Mouse (Mus musculus) hindbrain, embryonic 12.5 days (tissue): ENCODE data around the gene Bicra. TPM values are rescaled to one million over a fixed set of nuclear protein-coding genes. Genes with fewer than 3 reads are reported as not detected.

ENCODE experiments used
- ATAC-seq: fragments of 200-750 bp; cut with Nextera tagmentation; 2 replicates; pipeline ENCODE4 v1.8.0; 2017; ENCODE audit warnings: moderate TSS enrichment; ENCODE audit not compliant: low FRiP score
- H3K27ac ChIP-seq: fragments of 300-500 bp; sonication (generic); 2 replicates; pipeline ENCODE4 v1.5.1; 2016; ENCODE audit warnings: mild to moderate bottlenecking
- H3K27me3 ChIP-seq: fragments of 300-500 bp; sonication (generic); 2 replicates; pipeline ENCODE4 v1.6.1; 2016; ENCODE audit warnings: mild to moderate bottlenecking
- H3K36me3 ChIP-seq: fragments of 300-500 bp; sonication (generic); 2 replicates; pipeline ENCODE4 v1.6.1; 2016; ENCODE audit warnings: mild to moderate bottlenecking
- H3K4me1 ChIP-seq: fragments of 300-500 bp; sonication (generic); 2 replicates; pipeline ENCODE4 v1.6.1; 2016
- H3K4me2 ChIP-seq: fragments of 300-500 bp; sonication (generic); replicated peaks from 2 replicates; pipeline ENCODE4 v1.6.1; 2016; ENCODE audit warnings: mild to moderate bottlenecking
- H3K4me3 ChIP-seq: fragments of 300-500 bp; sonication (generic); 2 replicates; pipeline ENCODE4 v1.5.1; 2016; ENCODE audit warnings: mild to moderate bottlenecking
- H3K9ac ChIP-seq: fragments of 300-500 bp; sonication (generic); 2 replicates; pipeline ENCODE4 v1.6.1; 2016; ENCODE audit warnings: mild to moderate bottlenecking, moderate library complexity
- H3K9me3 ChIP-seq: fragments of 300-500 bp; sonication (generic); replicated peaks from 2 replicates; pipeline ENCODE4 v1.6.1; 2016; ENCODE audit warnings: mild to moderate bottlenecking
- WGBS: fragments of 180-500 bp; shearing (Covaris S2); methylation state at CpG from one replicate; pipeline ENCODE4 v1.1.7; 2016; 5-methylcytosine and 5-hydroxymethylcytosine counted together
- polyA plus RNA-seq: library from polyadenylated mRNA; unstranded; fragments of >200 nt; fragmentation: Nextera tagmentation; extraction: Ambion mirVana; gene quantifications from 2 replicates; pipeline ENCODE4 v1.2.1, GENCODE M21; 2016

Gene Bicra
- polyA plus RNA-seq, 1 experiment from 2014 or later = 10.3 TPM

- WGBS = 92% methylated on average over 8 of the region's 8 CpGs
- peaks cover 67% of the 10 kb centered on the region for H3K36me3 ChIP-seq
Observed at GRCm38 (mm10) chr7:15980246-15980645, 67.5 kb downstream of the Bicra start.

GRCm38 (mm10) chr7:15975904-15976303 is 71.8 kb downstream of the Bicra start:
- Histone ChIP-seq H3K4me3 (no peak overlapping the region), H3K9me3 (no peaks in the 10 kb centered on the region), H3K27me3 (no peaks in the 10 kb centered on the region), H3K4me1 (no peaks in the 10 kb centered on the region), H3K9ac (no peak overlapping the region), H3K36me3 (peaks cover 83% of the 10 kb centered on the region), H3K27ac (no peak overlapping the region), H3K4me2 (no peak overlapping the region)
- 0 out of 2 replicates have a peak, but pooled peaks have one; percentile 20 for ATAC-seq
- WGBS = 80% methylated on average over 4 of the region's 4 CpGs

More at GRCm38 (mm10) chr7:15980246-15980645, 67.5 kb downstream of the Bicra start:
- no peak overlapping the region for H3K4me3 ChIP-seq
- H3K27me3 ChIP-seq = no peaks in the 10 kb centered on the region
- ATAC-seq = no peak
- no peaks in the 10 kb centered on the region for H3K4me1 ChIP-seq
- H3K9me3 ChIP-seq = no peaks in the 10 kb centered on the region
- H3K27ac ChIP-seq = no peak overlapping the region
- H3K9ac ChIP-seq = no peak overlapping the region
- no peak overlapping the region for H3K4me2 ChIP-seq

- Histone ChIP-seq H3K27me3 (no peaks in the 10 kb centered on the region), H3K27ac (no peak overlapping the region), H3K4me2 (no peak overlapping the region), H3K4me3 (no peak overlapping the region), H3K36me3 (peaks cover 84% of the 10 kb centered on the region), H3K9me3 (no peaks in the 10 kb centered on the region), H3K9ac (no peak overlapping the region), H3K4me1 (no peaks in the 10 kb centered on the region)
- 95% methylated on average over 9 of the region's 10 CpGs for WGBS
- peak; percentile 10; the same call in 1 of the 2 replicates for ATAC-seq
Observed at GRCm38 (mm10) chr7:15975451-15975850, 72.3 kb downstream of the Bicra start.

DNA sequence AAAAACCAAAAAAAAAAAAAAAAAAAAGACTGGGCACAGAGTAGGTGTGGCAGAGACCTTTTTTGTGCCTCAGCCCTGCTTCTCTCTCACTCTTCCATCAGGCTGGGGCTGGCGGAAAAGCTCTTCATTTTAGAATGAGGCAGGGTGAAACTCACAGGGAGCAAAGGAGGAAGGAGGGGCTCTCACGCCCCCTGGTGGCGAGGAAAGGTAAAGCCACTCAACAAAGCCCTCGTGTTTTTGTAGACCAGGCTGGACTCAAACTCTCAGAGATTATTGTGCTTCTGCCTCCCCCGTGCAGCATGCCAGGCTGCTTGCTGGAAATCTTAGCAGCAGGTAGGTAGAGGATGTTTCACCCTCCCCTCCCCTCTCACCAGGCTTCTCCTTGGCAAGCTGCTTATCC is 73.0 kb downstream of the Bicra start:
- Histone ChIP-seq H3K4me2 (no peak overlapping the region), H3K27ac (no peak overlapping the region), H3K9ac (no peak overlapping the region), H3K36me3 (peaks cover 87% of the 10 kb centered on the region), H3K9me3 (no peaks in the 10 kb centered on the region), H3K27me3 (no peaks in the 10 kb centered on the region), H3K4me1 (no peaks in the 10 kb centered on the region), H3K4me3 (no peak overlapping the region)
- ATAC-seq = no peak
- 63% methylated on average over 5 of the region's 5 CpGs for WGBS

DNA sequence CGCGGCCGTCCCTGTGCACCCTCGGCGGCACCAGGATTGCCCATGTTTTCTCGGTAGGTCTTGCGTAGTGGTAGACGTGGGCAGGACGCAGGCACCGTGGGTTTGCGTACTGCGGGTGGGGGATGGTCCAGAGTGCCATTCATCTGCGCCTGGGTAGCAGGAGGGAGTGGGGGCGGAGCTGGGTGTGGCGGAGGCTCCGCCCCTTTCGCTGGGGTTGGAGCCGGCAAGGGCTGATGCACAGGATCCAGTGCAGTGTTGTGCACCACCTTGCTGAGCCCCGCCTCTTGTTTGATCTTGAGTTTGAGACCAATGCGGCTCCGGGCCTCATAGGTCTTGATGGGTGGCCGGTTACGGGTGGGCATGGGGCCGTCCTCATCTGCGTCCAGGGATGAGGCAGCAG is 75.5 kb downstream of the Bicra start:
- 63% methylated on average over 25 of the region's 25 CpGs for WGBS
- peaks cover 66% of the 10 kb centered on the region for H3K36me3 ChIP-seq

GRCm38 (mm10) chr7:15969674-15970073 is 78.0 kb downstream of the Bicra start:
- Histone ChIP-seq H3K4me3 (no peak overlapping the region), H3K27ac (no peak overlapping the region), H3K27me3 (no peaks in the 10 kb centered on the region), H3K9ac (no peak overlapping the region), H3K4me1 (0 out of 2 replicates have a peak, but pooled peaks cover 3% of the 10 kb centered on the region), H3K9me3 (no peaks in the 10 kb centered on the region), H3K4me2 (no peak overlapping the region), H3K36me3 (peaks cover 44% of the 10 kb centered on the region)
- WGBS = 89% methylated on average over 3 of the region's 3 CpGs
- no peak for ATAC-seq

More for the DNA sequence above, 75.5 kb downstream of the Bicra start:
- Histone ChIP-seq H3K9me3 (no peaks in the 10 kb centered on the region), H3K9ac (no peak overlapping the region), H3K27me3 (no peaks in the 10 kb centered on the region), H3K27ac (no peak overlapping the region), H3K4me3 (no peak overlapping the region), H3K4me2 (no peak overlapping the region), H3K4me1 (0 out of 2 replicates have a peak, but pooled peaks cover 3% of the 10 kb centered on the region)
- ATAC-seq = peak; percentile 6; the same call in 1 of the 2 replicates

DNA sequence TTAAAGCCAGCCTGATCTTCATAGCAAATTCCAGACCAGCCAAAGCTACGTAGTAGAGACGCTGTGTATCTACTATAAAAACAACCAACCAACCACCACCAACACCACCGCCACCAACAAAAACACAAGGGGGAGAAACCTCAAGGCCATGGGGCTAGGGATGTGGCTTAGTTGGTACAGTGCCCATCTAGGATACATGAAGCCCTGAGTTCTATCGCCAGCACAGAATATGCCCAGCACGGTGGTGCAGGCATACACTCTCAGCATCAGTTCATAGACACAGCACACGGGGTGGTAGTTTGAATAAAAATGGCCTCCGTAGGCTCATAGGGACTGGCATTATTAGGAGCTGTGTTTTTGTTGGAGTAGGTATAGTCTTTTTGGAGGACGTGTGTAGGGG is 79.4 kb downstream of the Bicra start:
- Histone ChIP-seq H3K9me3 (no peaks in the 10 kb centered on the region), H3K9ac (no peak overlapping the region), H3K4me3 (no peak overlapping the region), H3K27me3 (no peaks in the 10 kb centered on the region), H3K4me2 (no peak overlapping the region), H3K4me1 (0 out of 2 replicates have a peak, but pooled peaks cover 3% of the 10 kb centered on the region), H3K27ac (no peak overlapping the region), H3K36me3 (peaks cover 32% of the 10 kb centered on the region)
- ATAC-seq = no peak
- 88% methylated on average over 8 of the region's 8 CpGs for WGBS

DNA sequence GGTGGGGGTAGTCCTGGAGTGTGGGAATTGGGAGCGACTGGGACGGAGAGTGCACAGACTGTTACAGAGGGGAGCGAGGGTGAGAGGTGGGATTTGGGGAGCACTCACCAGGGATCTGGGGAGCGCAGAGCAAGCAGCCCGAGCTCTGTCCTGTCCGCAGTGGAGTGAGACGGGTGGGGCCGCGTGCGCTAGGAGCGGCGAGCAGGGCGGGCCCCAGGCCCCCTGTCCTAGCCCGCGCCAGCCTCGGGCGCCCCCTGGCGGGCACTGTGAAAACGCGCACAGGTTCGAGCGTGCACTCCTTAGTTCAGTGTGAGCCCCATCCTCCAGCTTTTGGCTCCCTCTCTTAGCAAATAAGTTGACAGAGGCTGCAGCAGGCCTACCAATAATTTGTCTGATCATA is 80.4 kb downstream of the Bicra start, which contains the start of gene Ehd2:
Gene Ehd2 (minus strand): TSS at position 256 of the 400 bp plus-strand sequence.
- Histone ChIP-seq H3K27ac (no peak within 1 kb of the TSS), H3K4me2 (peak within 1 kb of the TSS; percentile 52), H3K9me3 (no peaks in the 10 kb centered on the region), H3K36me3 (peaks cover 26% of the 10 kb centered on the region), H3K27me3 (no peaks in the 10 kb centered on the region), H3K4me1 (peaks cover 11% of the 10 kb centered on the region), H3K9ac (peak within 1 kb of the TSS; percentile 15; the same call in 1 of the 2 replicates), H3K4me3 (peak within 1 kb of the TSS; percentile 32)
- peak; percentile 74 for ATAC-seq
- 2% methylated on average over 22 of the region's 22 CpGs for WGBS

- H3K9ac ChIP-seq = no peak overlapping the region
- no peaks in the 10 kb centered on the region for H3K9me3 ChIP-seq
- no peak for ATAC-seq
- no peak overlapping the region for H3K4me2 ChIP-seq
- WGBS = 81% methylated on average over 3 of the region's 3 CpGs
- no peak overlapping the region for H3K4me3 ChIP-seq
- peaks cover 14% of the 10 kb centered on the region for H3K4me1 ChIP-seq
- no peaks in the 10 kb centered on the region for H3K27me3 ChIP-seq
- peaks cover 18% of the 10 kb centered on the region for H3K36me3 ChIP-seq
- H3K27ac ChIP-seq = no peak overlapping the region
Observed at GRCm38 (mm10) chr7:15966489-15966888, 81.2 kb downstream of the Bicra start.

DNA sequence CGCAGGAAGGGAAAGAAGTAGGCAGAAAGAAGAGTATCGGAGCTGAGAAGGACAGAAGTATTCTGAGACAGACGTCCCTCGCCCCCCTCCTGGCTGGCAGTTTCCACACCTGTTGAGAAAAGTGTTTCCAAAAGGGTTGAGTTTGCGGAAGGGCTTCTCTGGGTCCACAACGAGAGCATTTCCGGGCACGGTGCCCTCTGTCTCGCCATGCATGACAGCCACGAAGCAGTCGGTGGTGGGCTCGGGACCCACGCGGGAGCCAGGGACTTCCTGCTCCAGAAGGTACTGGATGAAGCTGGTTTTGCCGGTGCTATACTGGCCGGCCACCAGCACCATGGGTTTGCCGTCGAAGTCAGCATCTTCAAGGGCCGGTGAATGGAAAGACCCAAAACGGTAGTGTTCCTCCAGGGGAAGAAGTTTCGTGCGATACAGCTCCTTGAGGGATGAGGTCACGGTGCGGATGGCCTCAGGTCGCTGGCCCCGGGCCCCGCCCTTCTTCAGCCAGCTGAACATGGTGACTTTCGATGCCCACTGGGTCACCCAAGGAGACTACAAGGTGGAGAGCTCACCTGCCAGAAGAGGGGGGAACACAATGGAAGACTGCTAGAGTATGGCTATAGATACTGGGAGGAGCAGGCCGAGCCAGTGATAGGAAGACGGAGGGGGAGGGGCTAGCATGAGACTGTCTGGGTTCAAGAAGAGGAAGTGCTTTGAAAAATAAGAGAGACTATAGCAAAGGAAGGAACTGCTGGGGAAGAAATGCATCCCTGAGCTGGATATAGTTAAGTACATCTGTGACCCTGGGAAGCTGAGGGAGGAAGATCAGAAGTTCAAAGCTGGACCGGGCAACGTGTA is 83.7 kb downstream of the Bicra start:
- no peak overlapping the region for H3K27ac ChIP-seq
- H3K9ac ChIP-seq = no peak overlapping the region
- ATAC-seq = no peak
- no peak overlapping the region for H3K4me3 ChIP-seq
- H3K27me3 ChIP-seq = no peaks in the 10 kb centered on the region
- WGBS = 88% methylated on average over 32 of the region's 32 CpGs
- H3K36me3 ChIP-seq = no peaks in the 10 kb centered on the region
- peaks cover 19% of the 10 kb centered on the region for H3K4me1 ChIP-seq
- no peak overlapping the region for H3K4me2 ChIP-seq
- no peaks in the 10 kb centered on the region for H3K9me3 ChIP-seq

- ATAC-seq = peak; percentile 20; the same call in 1 of the 2 replicates
- 0 out of 2 replicates have a peak overlapping the region, but pooled peaks have one; percentile 30 for H3K27ac ChIP-seq
- H3K9ac ChIP-seq = peak overlapping the region; percentile 23; the same call in 1 of the 2 replicates
- 33% methylated on average over 12 of the region's 12 CpGs for WGBS
- H3K4me2 ChIP-seq = no peak overlapping the region
- H3K9me3 ChIP-seq = no peaks in the 10 kb centered on the region
- H3K36me3 ChIP-seq = no peaks in the 10 kb centered on the region
- H3K4me3 ChIP-seq = no peak overlapping the region
- H3K4me1 ChIP-seq = peaks cover 19% of the 10 kb centered on the region
- H3K27me3 ChIP-seq = no peaks in the 10 kb centered on the region
Observed at GRCm38 (mm10) chr7:15962311-15963288, 85.1 kb downstream of the Bicra start.

- no peak overlapping the region for H3K4me2 ChIP-seq
- 88% methylated on average over 7 of the region's 7 CpGs for WGBS
- no peak overlapping the region for H3K4me3 ChIP-seq
- no peak overlapping the region for H3K9ac ChIP-seq
- ATAC-seq = no peak
- no peak overlapping the region for H3K27ac ChIP-seq
- no peaks in the 10 kb centered on the region for H3K27me3 ChIP-seq
- no peaks in the 10 kb centered on the region for H3K9me3 ChIP-seq
- no peaks in the 10 kb centered on the region for H3K36me3 ChIP-seq
- H3K4me1 ChIP-seq = peaks cover 16% of the 10 kb centered on the region
Observed at GRCm38 (mm10) chr7:15961798-15962197, 85.9 kb downstream of the Bicra start.
